Mouse (Mus musculus): ENCODE measurements at regions not wholly inside any gene's neighbourhood (a gene's known extent, or its start where the extent isn't known, plus 50 kb on each side); places are given as distances from the start of the nearest gene placed in this dataset.

GRCm38 (mm10) chr3:17772886-17773285 is 175.3 kb upstream of the Cypt12 start:
- H3K4me3 ChIP-seq, result no peak overlapping the region
- no peak for DNase-seq (ENCODE audit: low spot score)
- no peaks in the 10 kb centered on the region for H3K27me3 ChIP-seq (ENCODE audit: insufficient read depth, poor library complexity, severe bottlenecking)
- no peaks in the 10 kb centered on the region for H3K4me1 ChIP-seq
- no peak overlapping the region for H3K27ac ChIP-seq
- no peaks in the 10 kb centered on the region for H3K9me3 ChIP-seq
- WGBS, result 76% methylated on average over 1 of the region's 1 CpGs
- H3K36me3 ChIP-seq, result no peaks in the 10 kb centered on the region

GRCm38 (mm10) chr3:17779152-17779551 is 169.1 kb upstream of the Cypt12 start:
- no peak for DNase-seq (ENCODE audit: low spot score)
- Histone ChIP-seq H3K9me3 (no peaks in the 10 kb centered on the region), H3K4me1 (no peaks in the 10 kb centered on the region), H3K4me3 (no peak overlapping the region), H3K36me3 (no peaks in the 10 kb centered on the region), H3K27me3 (ENCODE audit: insufficient read depth, poor library complexity, severe bottlenecking) (peaks cover 5% of the 10 kb centered on the region; the same call in 1 of the 2 replicates), H3K27ac (no peak overlapping the region)
- WGBS, result 61% methylated on average over 3 of the region's 3 CpGs

GRCm38 (mm10) chr3:17784076-17784475 is 164.1 kb upstream of the Cypt12 start:
- Histone ChIP-seq H3K36me3 (no peaks in the 10 kb centered on the region), H3K9me3 (no peaks in the 10 kb centered on the region), H3K4me1 (peaks cover 14% of the 10 kb centered on the region), H3K4me3 (no peak overlapping the region), H3K27ac (no peak overlapping the region), H3K27me3 (ENCODE audit: insufficient read depth, poor library complexity, severe bottlenecking) (peaks cover 53% of the 10 kb centered on the region)
- DNase-seq (ENCODE audit: low spot score), result no peak
- WGBS, result 64% methylated on average over 3 of the region's 3 CpGs

GRCm38 (mm10) chr3:17784587-17784986 is 163.6 kb upstream of the Cypt12 start:
- no peak overlapping the region for H3K27ac ChIP-seq
- H3K4me1 ChIP-seq, result peaks cover 14% of the 10 kb centered on the region
- H3K36me3 ChIP-seq, result no peaks in the 10 kb centered on the region
- H3K4me3 ChIP-seq, result no peak overlapping the region
- 43% methylated on average over 3 of the region's 3 CpGs for WGBS
- DNase-seq (ENCODE audit: low spot score), result no peak
- H3K27me3 ChIP-seq (ENCODE audit: insufficient read depth, poor library complexity, severe bottlenecking), result peaks cover 58% of the 10 kb centered on the region
- H3K9me3 ChIP-seq, result no peaks in the 10 kb centered on the region

GRCm38 (mm10) chr3:17785106-17786022 is 162.8 kb upstream of the Cypt12 start:
- H3K4me3 ChIP-seq, result peak overlapping the region; percentile 59

GRCm38 (mm10) chr3:17786023-17786720 is 162.0 kb upstream of the Cypt12 start:
- Histone ChIP-seq H3K27me3 (ENCODE audit: insufficient read depth, poor library complexity, severe bottlenecking) (peaks cover 74% of the 10 kb centered on the region), H3K9me3 (no peaks in the 10 kb centered on the region), H3K36me3 (no peaks in the 10 kb centered on the region), H3K4me3 (peak overlapping the region; percentile 59), H3K4me1 (peaks cover 14% of the 10 kb centered on the region), H3K27ac (peak overlapping the region; percentile 59)
- no peak for DNase-seq (ENCODE audit: low spot score)
- WGBS, result 1% methylated on average over 56 of the region's 56 CpGs

More at GRCm38 (mm10) chr3:17785106-17786022, 162.8 kb upstream of the Cypt12 start:
- no peak for DNase-seq (ENCODE audit: low spot score)
- H3K27ac ChIP-seq, result peak overlapping the region; percentile 59; the same call in 1 of the 2 replicates
- H3K27me3 ChIP-seq (ENCODE audit: insufficient read depth, poor library complexity, severe bottlenecking), result peaks cover 66% of the 10 kb centered on the region
- no peaks in the 10 kb centered on the region for H3K36me3 ChIP-seq
- H3K4me1 ChIP-seq, result peaks cover 14% of the 10 kb centered on the region
- no peaks in the 10 kb centered on the region for H3K9me3 ChIP-seq
- 4% methylated on average over 21 of the region's 21 CpGs for WGBS

- Histone ChIP-seq H3K4me1 (peaks cover 14% of the 10 kb centered on the region), H3K4me3 (peak overlapping the region; percentile 59), H3K36me3 (no peaks in the 10 kb centered on the region), H3K27me3 (ENCODE audit: insufficient read depth, poor library complexity, severe bottlenecking) (peaks cover 81% of the 10 kb centered on the region), H3K27ac (no peak overlapping the region), H3K9me3 (no peaks in the 10 kb centered on the region)
- no peak for DNase-seq (ENCODE audit: low spot score)
- 2% methylated on average over 35 of the region's 35 CpGs for WGBS
Measured at GRCm38 (mm10) chr3:17786721-17787442, 161.3 kb upstream of the Cypt12 start.

GRCm38 (mm10) chr3:17787443-17788333 is 160.5 kb upstream of the Cypt12 start:
- no peaks in the 10 kb centered on the region for H3K9me3 ChIP-seq
- peaks cover 14% of the 10 kb centered on the region for H3K4me1 ChIP-seq
- H3K27me3 ChIP-seq (ENCODE audit: insufficient read depth, poor library complexity, severe bottlenecking), result peaks cover 89% of the 10 kb centered on the region
- no peaks in the 10 kb centered on the region for H3K36me3 ChIP-seq
- DNase-seq (ENCODE audit: low spot score), result no peak
- WGBS, result 5% methylated on average over 18 of the region's 18 CpGs
- peak overlapping the region; percentile 59; the same call in 1 of the 2 replicates for H3K4me3 ChIP-seq
- H3K27ac ChIP-seq, result no peak overlapping the region

GRCm38 (mm10) chr3:17788334-17788720 is 159.9 kb upstream of the Cypt12 start:
- Histone ChIP-seq H3K36me3 (no peaks in the 10 kb centered on the region), H3K4me3 (no peak overlapping the region), H3K4me1 (peaks cover 14% of the 10 kb centered on the region), H3K27ac (no peak overlapping the region), H3K9me3 (no peaks in the 10 kb centered on the region), H3K27me3 (ENCODE audit: insufficient read depth, poor library complexity, severe bottlenecking) (peaks cover 96% of the 10 kb centered on the region)
- DNase-seq (ENCODE audit: low spot score), result no peak
- 26% methylated on average over 4 of the region's 4 CpGs for WGBS

- H3K27ac ChIP-seq, result no peak overlapping the region
- peaks cover 19% of the 10 kb centered on the region for H3K4me1 ChIP-seq
- H3K27me3 ChIP-seq (ENCODE audit: insufficient read depth, poor library complexity, severe bottlenecking), result peaks cover 99% of the 10 kb centered on the region
- 17% methylated on average over 3 of the region's 3 CpGs for WGBS
- H3K36me3 ChIP-seq, result no peaks in the 10 kb centered on the region
- no peaks in the 10 kb centered on the region for H3K9me3 ChIP-seq
- DNase-seq (ENCODE audit: low spot score), result no peak
- H3K4me3 ChIP-seq, result no peak overlapping the region
Measured at GRCm38 (mm10) chr3:17788778-17789299, 159.4 kb upstream of the Cypt12 start.

GRCm38 (mm10) chr3:17789454-17790196 is 158.6 kb upstream of the Cypt12 start:
- Histone ChIP-seq H3K27ac (no peak overlapping the region), H3K9me3 (no peaks in the 10 kb centered on the region), H3K36me3 (no peaks in the 10 kb centered on the region), H3K4me1 (peaks cover 26% of the 10 kb centered on the region), H3K4me3 (no peak overlapping the region), H3K27me3 (ENCODE audit: insufficient read depth, poor library complexity, severe bottlenecking) (peaks cover 99% of the 10 kb centered on the region)
- 3% methylated on average over 9 of the region's 9 CpGs for WGBS
- no peak for DNase-seq (ENCODE audit: low spot score)

All from heart, embryonic 10.5 days (tissue).